Mouse (Mus musculus) intestine, embryonic 14.5 days (tissue): ENCODE measurements at regions not wholly inside any gene's neighbourhood (a gene's known extent, or its start where the extent isn't known, plus 50 kb on each side); places are given as distances from the start of the nearest gene placed in this dataset.
A peak's percentile ranks its signal among the peaks of the same experiment; 100 is the strongest.

Experiments
- ATAC-seq: fragments of 200-750 bp; cut with Nextera tagmentation; replicated peaks from 2 replicates; pipeline ENCODE4 v1.8.0; 2017; ENCODE audit warnings: low read depth, moderate number of reproducible peaks, moderate TSS enrichment, moderate library complexity; ENCODE audit not compliant: low FRiP score, low TSS enrichment
- DNase-seq: peaks from one replicate; pipeline ENCODE4 v3.0.0-alpha.2; 2018; ENCODE audit warnings: low spot score
- H3K27ac ChIP-seq: fragments of 300-500 bp; sonication (generic); 2 replicates; pipeline ENCODE4 v1.5.1; 2014; ENCODE audit warnings: low read depth, mild to moderate bottlenecking, control low read depth
- H3K27me3 ChIP-seq: fragments of 300-500 bp; sonication (generic); replicated peaks from 2 replicates; pipeline ENCODE4 v1.6.1; 2014; ENCODE audit warnings: low read length, control low read depth; ENCODE audit not compliant: control insufficient read depth, insufficient read depth
- H3K36me3 ChIP-seq: fragments of 300-500 bp; sonication (generic); 2 replicates; pipeline ENCODE4 v1.6.1; 2014; ENCODE audit warnings: low read length, control low read depth; ENCODE audit not compliant: control insufficient read depth, insufficient read depth
- H3K4me1 ChIP-seq: fragments of 300-500 bp; sonication (generic); replicated peaks from 2 replicates; pipeline ENCODE4 v1.6.1; 2014; ENCODE audit warnings: low read length, control low read depth, mixed read lengths; ENCODE audit not compliant: control insufficient read depth, insufficient read depth
- H3K4me2 ChIP-seq: fragments of 300-500 bp; sonication (generic); 2 replicates; pipeline ENCODE4 v1.6.1; 2014; ENCODE audit warnings: low read length
- H3K4me3 ChIP-seq: fragments of 300-500 bp; sonication (generic); 2 replicates; pipeline ENCODE4 v1.5.1; 2014; ENCODE audit warnings: low read depth, low read length, control low read depth, mixed read lengths
- H3K9ac ChIP-seq: fragments of 300-500 bp; sonication (generic); 2 replicates; pipeline ENCODE4 v1.6.1; 2014; ENCODE audit warnings: mild to moderate bottlenecking, low read length
- H3K9me3 ChIP-seq: fragments of 300-500 bp; sonication (generic); 2 replicates; pipeline ENCODE4 v1.6.1; 2016; ENCODE audit warnings: low read length, control low read depth; ENCODE audit not compliant: control insufficient read depth
- WGBS: fragments of 180-500 bp; shearing (Covaris S2); extraction: QIAGEN DNeasy Blood & Tissue Kit; methylation state at CpG from one replicate; pipeline ENCODE4 v1.1.7; 2014; 5-methylcytosine and 5-hydroxymethylcytosine counted together

DNA sequence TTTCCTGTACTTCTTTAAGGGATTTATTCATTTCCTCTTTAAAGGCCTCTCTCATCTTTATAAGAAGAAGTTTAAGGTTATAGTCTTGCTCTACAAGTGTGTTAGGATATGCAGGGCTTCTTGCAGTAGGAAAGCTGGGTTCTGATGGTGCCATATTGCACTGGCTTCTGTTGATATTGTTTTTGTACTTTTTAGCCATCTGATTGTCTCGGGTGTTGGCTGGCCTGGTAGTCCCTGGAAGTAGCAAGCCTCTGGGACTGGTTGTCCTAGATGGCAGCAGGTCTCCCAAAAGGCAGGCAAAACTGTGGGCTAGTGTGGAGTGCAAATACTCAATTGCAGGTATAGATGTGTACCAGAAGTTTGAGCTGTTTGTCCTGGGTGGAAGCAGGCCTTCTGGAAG lies 147.1 kb downstream of the Ccdc71l start:
- WGBS, result 74% methylated on average over 1 of the region's 1 CpGs
- ATAC-seq (no peak), DNase-seq (no peak)
- no peaks in the 10 kb centered on the region for H3K36me3 ChIP-seq
- no peak overlapping the region for H3K4me3 ChIP-seq
- H3K9me3 ChIP-seq, result no peaks in the 10 kb centered on the region
- H3K4me2 ChIP-seq, result no peak overlapping the region
- no peaks in the 10 kb centered on the region for H3K27me3 ChIP-seq
- H3K4me1 ChIP-seq, result no peaks in the 10 kb centered on the region
- no peak overlapping the region for H3K9ac ChIP-seq
- H3K27ac ChIP-seq, result no peak overlapping the region

- no peak overlapping the region for H3K9ac ChIP-seq
- no peak overlapping the region for H3K27ac ChIP-seq
- H3K4me3 ChIP-seq, result no peak overlapping the region
- no peaks in the 10 kb centered on the region for H3K9me3 ChIP-seq
- H3K36me3 ChIP-seq, result no peaks in the 10 kb centered on the region
- 86% methylated on average over 3 of the region's 3 CpGs for WGBS
- ATAC-seq (no peak), DNase-seq (no peak)
- no peaks in the 10 kb centered on the region for H3K27me3 ChIP-seq
- no peak overlapping the region for H3K4me2 ChIP-seq
- H3K4me1 ChIP-seq, result no peaks in the 10 kb centered on the region
Measured at GRCm38 (mm10) chr12:32531216-32531615, 152.7 kb downstream of the Ccdc71l start.

GRCm38 (mm10) chr12:32533641-32534040 lies 155.1 kb downstream of the Ccdc71l start:
- Histone ChIP-seq H3K27ac (no peak overlapping the region), H3K4me2 (no peak overlapping the region), H3K9ac (no peak overlapping the region), H3K4me1 (no peaks in the 10 kb centered on the region), H3K27me3 (no peaks in the 10 kb centered on the region), H3K36me3 (no peaks in the 10 kb centered on the region), H3K4me3 (no peak overlapping the region), H3K9me3 (no peaks in the 10 kb centered on the region)
- no peak for DNase-seq
- ATAC-seq, result 0 out of 2 replicates have a peak, but pooled peaks have one; percentile 64

DNA sequence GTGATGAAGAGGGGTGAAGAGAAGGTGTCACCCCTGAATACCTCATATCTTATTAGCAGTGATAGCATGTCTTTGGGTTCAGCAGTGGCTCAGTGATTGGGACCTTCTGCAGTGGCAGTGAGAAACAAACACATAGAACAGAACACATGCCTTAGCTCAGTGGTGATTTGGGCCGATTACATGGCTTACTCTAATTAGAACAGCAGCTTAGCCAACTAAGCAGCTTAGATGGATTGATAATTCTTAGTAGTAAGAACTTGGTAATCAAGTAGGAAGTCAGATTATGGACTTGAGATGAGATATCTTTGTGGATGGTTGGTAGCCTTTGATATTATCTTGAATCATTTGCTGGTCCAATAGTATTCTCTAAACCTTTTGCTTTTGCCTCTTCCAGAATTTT lies 167.0 kb downstream of the Ccdc71l start:
- ATAC-seq (no peak), DNase-seq (no peak)
- no peak overlapping the region for H3K4me2 ChIP-seq
- WGBS, result 87% methylated on average over 1 of the region's 1 CpGs
- H3K27ac ChIP-seq, result no peak overlapping the region
- H3K27me3 ChIP-seq, result no peaks in the 10 kb centered on the region
- no peaks in the 10 kb centered on the region for H3K4me1 ChIP-seq
- peaks cover 12% of the 10 kb centered on the region for H3K9me3 ChIP-seq
- H3K36me3 ChIP-seq, result no peaks in the 10 kb centered on the region
- H3K4me3 ChIP-seq, result no peak overlapping the region
- no peak overlapping the region for H3K9ac ChIP-seq

GRCm38 (mm10) chr12:32546356-32546755 lies 167.9 kb downstream of the Ccdc71l start:
- Histone ChIP-seq H3K9ac (no peak overlapping the region), H3K27ac (no peak overlapping the region), H3K4me2 (no peak overlapping the region), H3K4me1 (no peaks in the 10 kb centered on the region), H3K9me3 (peaks cover 12% of the 10 kb centered on the region), H3K36me3 (no peaks in the 10 kb centered on the region), H3K4me3 (no peak overlapping the region), H3K27me3 (no peaks in the 10 kb centered on the region)
- DNase-seq (no peak), ATAC-seq (no peak)

DNA sequence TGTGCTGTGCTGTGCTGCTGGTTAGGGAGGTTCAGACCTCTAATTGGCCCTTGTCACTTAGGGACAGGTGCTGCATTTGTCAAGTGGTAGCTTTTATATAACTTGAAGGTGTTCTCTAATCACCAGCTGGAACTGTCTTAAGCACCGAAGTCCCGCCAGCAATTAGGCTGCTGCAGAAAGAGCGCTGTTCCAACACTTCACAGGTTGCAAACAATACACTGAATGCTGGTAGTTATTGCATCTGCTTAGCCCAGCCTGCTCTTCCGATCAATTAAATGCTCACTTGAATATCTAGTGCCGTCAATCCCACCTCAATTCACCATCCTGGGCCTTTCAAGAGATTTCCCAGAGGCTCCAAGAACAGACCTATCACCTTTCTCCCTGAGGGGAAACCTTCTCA lies 175.3 kb downstream of the Ccdc71l start:
- no peak for DNase-seq
- H3K4me3 ChIP-seq, result no peak overlapping the region
- WGBS, result 86% methylated on average over 5 of the region's 5 CpGs
- H3K4me1 ChIP-seq, result no peaks in the 10 kb centered on the region
- H3K36me3 ChIP-seq, result no peaks in the 10 kb centered on the region
- H3K4me2 ChIP-seq, result no peak overlapping the region
- H3K9ac ChIP-seq, result no peak overlapping the region
- peaks cover 3% of the 10 kb centered on the region; the same call in 1 of the 2 replicates for H3K9me3 ChIP-seq
- no peak for ATAC-seq
- H3K27ac ChIP-seq, result no peak overlapping the region
- no peaks in the 10 kb centered on the region for H3K27me3 ChIP-seq

DNA sequence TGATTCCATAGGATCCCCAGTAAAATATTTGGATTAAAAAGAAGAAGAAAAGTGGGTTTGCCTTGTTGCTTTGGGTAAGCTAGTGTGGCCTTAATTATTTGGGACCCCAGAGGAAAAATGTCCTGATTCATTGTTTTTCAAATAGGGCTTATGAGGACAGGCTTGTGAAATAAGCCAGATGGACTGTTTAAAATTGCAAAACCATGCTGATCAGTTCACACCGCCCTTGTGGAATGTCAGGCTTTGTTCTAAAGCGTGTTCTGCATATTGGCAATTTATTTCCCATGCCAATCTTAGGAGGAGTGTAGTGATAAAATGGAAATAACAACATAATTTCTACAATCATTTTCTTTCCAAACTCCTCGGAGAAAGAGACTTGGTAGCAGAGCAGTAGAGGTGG lies 189.3 kb downstream of the Ccdc71l start:
- H3K27ac ChIP-seq, result no peak overlapping the region
- no peak overlapping the region for H3K9ac ChIP-seq
- H3K4me2 ChIP-seq, result no peak overlapping the region
- no peak overlapping the region for H3K4me3 ChIP-seq
- H3K36me3 ChIP-seq, result no peaks in the 10 kb centered on the region
- DNase-seq, result no peak
- no peaks in the 10 kb centered on the region for H3K27me3 ChIP-seq
- 74% methylated on average over 3 of the region's 3 CpGs for WGBS
- H3K4me1 ChIP-seq, result no peaks in the 10 kb centered on the region
- ATAC-seq, result no peak
- H3K9me3 ChIP-seq, result no peaks in the 10 kb centered on the region

DNA sequence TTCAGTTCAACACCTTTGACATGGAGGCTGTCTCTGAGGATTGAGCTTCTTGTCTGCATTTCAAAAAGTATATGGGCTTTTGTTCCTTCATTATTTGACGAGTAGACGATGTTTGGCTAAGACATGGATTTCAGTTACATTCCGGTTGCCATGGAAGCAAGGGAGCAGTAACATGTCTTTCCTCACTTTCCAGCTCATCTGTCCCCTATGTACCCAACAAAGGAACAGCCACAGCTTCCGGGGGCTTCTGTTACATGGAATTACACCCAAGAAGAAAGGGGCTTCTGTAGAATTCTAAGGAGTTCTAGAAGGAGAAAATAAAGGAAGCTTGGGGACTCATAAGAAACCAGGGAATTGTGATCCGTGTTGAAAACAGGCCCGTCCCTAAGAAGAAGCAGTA lies 202.8 kb downstream of the Ccdc71l start:
- no peaks in the 10 kb centered on the region for H3K4me1 ChIP-seq
- no peak overlapping the region for H3K9ac ChIP-seq
- no peak overlapping the region for H3K4me2 ChIP-seq
- no peak for DNase-seq
- no peak for ATAC-seq
- WGBS, result 89% methylated on average over 6 of the region's 6 CpGs
- H3K36me3 ChIP-seq, result no peaks in the 10 kb centered on the region
- no peaks in the 10 kb centered on the region for H3K9me3 ChIP-seq
- no peaks in the 10 kb centered on the region for H3K27me3 ChIP-seq
- no peak overlapping the region for H3K4me3 ChIP-seq
- no peak overlapping the region for H3K27ac ChIP-seq

DNA sequence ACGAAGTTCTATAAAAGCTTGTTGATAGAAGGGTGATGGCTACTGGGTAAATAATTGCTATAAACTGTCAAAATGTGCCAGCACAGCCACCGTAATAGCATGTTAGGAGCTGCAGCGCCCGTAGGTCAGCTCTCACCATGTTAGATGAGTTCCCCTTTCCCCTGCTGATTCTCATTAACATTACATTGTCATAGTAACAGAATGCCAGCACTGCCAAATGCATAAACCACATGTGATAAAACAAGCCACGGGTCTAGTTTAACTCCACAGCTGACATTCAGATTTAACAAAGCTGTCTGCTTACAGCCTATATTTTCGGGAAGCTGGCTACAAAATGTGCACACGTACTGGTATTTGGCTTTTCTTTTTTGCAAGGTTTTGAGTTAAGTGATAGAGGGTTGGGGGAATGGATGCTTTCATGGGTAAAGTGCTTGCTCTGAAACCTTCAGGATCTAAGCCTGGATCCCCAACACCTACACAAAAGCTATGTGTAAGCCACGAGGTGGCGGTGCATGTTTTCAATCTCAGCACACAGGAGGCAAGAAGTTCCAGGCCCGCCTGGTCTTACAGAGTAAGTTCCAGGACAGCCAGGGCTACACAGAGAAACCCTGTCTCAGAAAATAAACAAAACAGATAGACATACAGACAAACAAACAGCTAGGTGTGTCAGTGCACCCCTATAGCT lies 217.1 kb upstream of the Nampt start:
- Histone ChIP-seq H3K4me2 (no peak overlapping the region), H3K27ac (no peak overlapping the region), H3K27me3 (no peaks in the 10 kb centered on the region), H3K4me3 (no peak overlapping the region), H3K9ac (no peak overlapping the region), H3K36me3 (no peaks in the 10 kb centered on the region), H3K4me1 (no peaks in the 10 kb centered on the region), H3K9me3 (no peaks in the 10 kb centered on the region; the same call in 1 of the 2 replicates)
- DNase-seq, result no peak
- no peak for ATAC-seq
- 79% methylated on average over 10 of the region's 10 CpGs for WGBS
